Mouse (Mus musculus) liver, embryonic 14.5 days (tissue): ENCODE results near the gene Cers3. TPM values are rescaled to one million over a fixed set of nuclear protein-coding genes. Genes with fewer than 3 reads are reported as not detected.

Experiments used
- ATAC-seq: fragments of 200-750 bp; cut with Nextera tagmentation; 2 replicates; pipeline ENCODE4 v1.8.0; 2017; ENCODE audit warnings: moderate number of reproducible peaks, mild to moderate bottlenecking, moderate library complexity; ENCODE audit not compliant: insufficient read depth
- DNase-seq, 3 experiments: peaks; one replicate each; pipeline ENCODE4 v3.0.0-alpha.2; 2012 to 2013; ENCODE audit warnings: low read depth in 3 of 3, low spot score in 3 of 3
- H3K27ac ChIP-seq: fragments of 300-500 bp; sonication (generic); 2 replicates; pipeline ENCODE4 v1.5.1; 2014; ENCODE audit warnings: moderate library complexity, mild to moderate bottlenecking, control low read depth, inconsistent platforms
- H3K27me3 ChIP-seq: fragments of 300-500 bp; sonication (generic); 2 replicates; pipeline ENCODE4 v1.6.1; 2014; ENCODE audit warnings: mild to moderate bottlenecking, low read length, moderate library complexity; ENCODE audit not compliant: control insufficient read depth, insufficient read depth
- H3K36me3 ChIP-seq: fragments of 300-500 bp; sonication (generic); replicated peaks from 2 replicates; pipeline ENCODE4 v1.6.1; 2014; ENCODE audit warnings: low read depth; ENCODE audit not compliant: control insufficient read depth, insufficient read depth
- H3K4me1 ChIP-seq, 2 experiments: fragments of 200-500 bp in 1 of 2; fragments of 300-500 bp in 1 of 2; sonication (generic) in 1 of 2; replicated peaks; 2 replicates each; pipeline ENCODE4 v1.6.1; 2012 to 2014; ENCODE audit warnings: antibody characterized with exemption in 1 of 2, inconsistent platforms in 1 of 2, low read length in 1 of 2; ENCODE audit not compliant: control insufficient read depth in 2 of 2, insufficient read depth in 2 of 2
- H3K4me2 ChIP-seq: fragments of 300-500 bp; sonication (generic); 2 replicates; pipeline ENCODE4 v1.6.1; 2014; ENCODE audit warnings: low read depth, mild to moderate bottlenecking, control low read depth, moderate library complexity
- H3K4me3 ChIP-seq, 2 experiments: fragments of 200-500 bp in 1 of 2; fragments of 300-500 bp in 1 of 2; sonication (generic) in 1 of 2; 2 replicates each; pipeline ENCODE4 v1.5.1; 2012 to 2014; ENCODE audit warnings: low read depth in 2 of 2, low read length in 2 of 2, mild to moderate bottlenecking in 2 of 2, control low read depth in 1 of 2, inconsistent platforms in 1 of 2, moderate library complexity in 1 of 2; ENCODE audit not compliant: insufficient read depth in 1 of 2
- H3K9ac ChIP-seq: fragments of 300-500 bp; sonication (generic); replicated peaks from 2 replicates; pipeline ENCODE4 v1.6.1; 2014; ENCODE audit warnings: mild to moderate bottlenecking, control low read depth, moderate library complexity
- H3K9me3 ChIP-seq: fragments of 300-500 bp; sonication (generic); 2 replicates; pipeline ENCODE4 v1.6.1; 2016; ENCODE audit warnings: low read length, mixed read lengths; ENCODE audit not compliant: control insufficient read depth
- CTCF ChIP-seq: IDR thresholded peaks from 2 replicates; pipeline ENCODE4 v1.5.1; 2016; ENCODE audit warnings: antibody characterized with exemption, low read depth, control low read depth
- EP300 ChIP-seq: IDR thresholded peaks from 2 replicates; pipeline ENCODE4 v1.6.1; 2016; ENCODE audit warnings: antibody characterized with exemption, low read depth
- WGBS: fragments of 180-500 bp; shearing (Covaris S2); extraction: QIAGEN DNeasy Blood & Tissue Kit; methylation state at CpG from one replicate; pipeline ENCODE4 v1.1.7; 2014; ENCODE audit not compliant: insufficient replicate concordance; 5-methylcytosine and 5-hydroxymethylcytosine counted together
- polyA plus RNA-seq, 2 experiments: library from polyadenylated mRNA; depleted of rRNA in 1 of 2; stranded (reverse) in 1 of 2; unstranded in 1 of 2; fragments of >200 nt; fragmentation: Nextera tagmentation in 1 of 2; extraction: Ambion mirVana in 1 of 2; gene quantifications; 2 replicates each; pipeline versions ENCODE4 v1.2.1 to v1.2.3; 2012 to 2014

The Cers3 gene
- polyA plus RNA-seq, 2 experiments, result 0.02 TPM; not detected in 1

DNA sequence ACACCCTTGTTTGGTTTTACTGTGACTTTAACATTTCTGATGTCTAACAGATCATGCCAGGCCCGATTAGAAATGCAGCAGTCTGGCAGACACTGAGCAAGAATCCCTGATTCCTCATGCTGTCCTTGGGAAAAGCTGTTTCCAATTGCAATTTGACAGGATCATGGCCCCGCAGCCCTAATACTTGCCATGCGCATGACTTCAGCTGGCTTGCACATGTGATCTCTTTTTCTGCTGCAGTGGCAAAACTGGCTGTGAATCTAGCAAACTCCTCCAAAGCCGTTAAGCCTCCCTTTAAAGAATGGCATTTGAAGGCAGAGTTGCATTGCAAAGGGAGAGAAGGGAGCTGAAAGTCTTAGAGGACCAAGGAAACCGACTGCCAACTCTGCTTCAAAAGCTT lies 55.5 kb downstream of the Cers3 start:
- Histone ChIP-seq H3K27ac (no peak overlapping the region), H3K4me2 (no peak overlapping the region), H3K27me3 (no peaks in the 10 kb centered on the region), H3K4me1 (no peaks in the 10 kb centered on the region), H3K36me3 (no peaks in the 10 kb centered on the region), H3K9me3 (no peaks in the 10 kb centered on the region), H3K4me3 (no peak overlapping the region), H3K9ac (no peak overlapping the region)
- DNase-seq, result no peak
- 59% methylated on average over 5 of the region's 5 CpGs for WGBS
- TF ChIP-seq EP300 (no peak), CTCF (no peak)
- ATAC-seq, result no peak

DNA sequence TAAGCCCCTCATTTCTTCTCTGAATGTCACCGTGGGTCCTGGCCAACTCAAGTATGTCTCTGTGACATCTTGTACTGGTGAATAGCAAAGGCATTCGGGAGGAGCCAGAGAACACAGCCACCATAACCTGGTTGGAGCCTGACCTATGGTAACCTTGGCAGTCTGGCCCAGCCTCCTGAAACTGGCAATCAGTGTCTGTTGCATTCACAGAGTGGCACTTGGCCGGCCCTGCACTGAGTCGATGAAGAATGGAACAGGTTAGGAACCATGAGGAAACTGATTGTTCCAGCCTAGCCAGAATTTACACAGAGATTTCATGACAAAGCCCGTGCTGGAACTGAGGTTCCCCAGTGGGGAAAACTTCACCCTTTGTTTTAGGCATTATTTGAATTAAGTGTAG lies 57.5 kb downstream of the Cers3 start:
- Histone ChIP-seq H3K9ac (no peak overlapping the region), H3K27me3 (no peaks in the 10 kb centered on the region), H3K4me2 (no peak overlapping the region), H3K4me1 (no peaks in the 10 kb centered on the region), H3K9me3 (no peaks in the 10 kb centered on the region), H3K4me3 (no peak overlapping the region), H3K27ac (no peak overlapping the region), H3K36me3 (no peaks in the 10 kb centered on the region)
- no peak for ATAC-seq
- no peak for DNase-seq
- WGBS, result 53% methylated on average over 5 of the region's 5 CpGs
- TF ChIP-seq EP300, result no peak
- TF ChIP-seq CTCF, result no peak

DNA sequence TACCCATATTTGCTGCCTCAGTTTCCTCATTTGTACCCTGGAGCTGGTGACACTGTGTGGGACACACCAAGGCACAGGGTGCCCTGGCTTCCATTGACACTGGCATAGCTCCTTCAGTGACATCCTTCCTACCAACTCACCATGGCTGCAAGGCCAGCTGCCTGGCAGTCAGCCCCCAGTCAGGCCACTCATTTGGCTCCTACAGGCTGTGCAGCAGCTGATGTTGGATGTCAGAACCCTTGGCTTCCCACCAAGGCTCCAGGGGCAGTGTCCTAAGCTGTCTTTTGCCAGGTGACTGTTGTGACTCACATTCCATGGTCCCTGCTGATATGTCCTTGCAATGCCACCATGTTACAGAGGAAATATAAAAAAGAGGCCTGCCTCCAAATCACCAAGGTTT lies 58.5 kb downstream of the Cers3 start:
- no peak for DNase-seq

DNA sequence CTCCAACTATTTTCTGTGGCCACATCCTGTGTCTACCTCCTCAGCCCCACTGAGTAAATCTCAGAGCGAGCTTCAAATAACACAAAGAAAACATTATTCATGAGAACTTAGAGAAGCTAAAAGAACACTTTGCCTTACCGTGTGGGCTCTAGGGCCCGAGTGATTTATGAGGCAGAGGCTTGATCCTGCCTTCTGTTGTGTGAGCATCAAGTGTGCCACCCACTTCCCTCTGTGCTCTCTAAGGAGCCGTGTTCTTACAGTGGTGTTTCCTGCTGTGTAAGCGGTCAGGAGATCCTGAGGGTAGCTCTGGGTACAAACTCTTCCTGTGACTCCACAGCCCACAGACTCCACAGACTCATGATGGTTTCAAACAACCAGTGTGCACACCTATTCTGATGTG lies 60.5 kb downstream of the Cers3 start:
- no peaks in the 10 kb centered on the region for H3K4me1 ChIP-seq
- no peaks in the 10 kb centered on the region for H3K36me3 ChIP-seq
- TF ChIP-seq EP300 (no peak), CTCF (no peak)
- H3K27ac ChIP-seq, result no peak overlapping the region
- no peak overlapping the region for H3K4me3 ChIP-seq
- H3K9ac ChIP-seq, result no peak overlapping the region
- H3K4me2 ChIP-seq, result no peak overlapping the region
- WGBS, result 11% methylated on average over 5 of the region's 5 CpGs
- no peaks in the 10 kb centered on the region for H3K9me3 ChIP-seq
- ATAC-seq, result no peak
- H3K27me3 ChIP-seq, result no peaks in the 10 kb centered on the region
- no peak for DNase-seq

More for the DNA sequence above, 58.5 kb downstream of the Cers3 start:
- H3K9ac ChIP-seq, result no peak overlapping the region
- ATAC-seq, result no peak
- H3K9me3 ChIP-seq, result no peaks in the 10 kb centered on the region
- no peaks in the 10 kb centered on the region for H3K36me3 ChIP-seq
- no peaks in the 10 kb centered on the region for H3K27me3 ChIP-seq
- H3K4me2 ChIP-seq, result no peak overlapping the region
- no peaks in the 10 kb centered on the region for H3K4me1 ChIP-seq
- no peak overlapping the region for H3K27ac ChIP-seq
- no peak overlapping the region for H3K4me3 ChIP-seq
- TF ChIP-seq CTCF (no peak), EP300 (no peak)

DNA sequence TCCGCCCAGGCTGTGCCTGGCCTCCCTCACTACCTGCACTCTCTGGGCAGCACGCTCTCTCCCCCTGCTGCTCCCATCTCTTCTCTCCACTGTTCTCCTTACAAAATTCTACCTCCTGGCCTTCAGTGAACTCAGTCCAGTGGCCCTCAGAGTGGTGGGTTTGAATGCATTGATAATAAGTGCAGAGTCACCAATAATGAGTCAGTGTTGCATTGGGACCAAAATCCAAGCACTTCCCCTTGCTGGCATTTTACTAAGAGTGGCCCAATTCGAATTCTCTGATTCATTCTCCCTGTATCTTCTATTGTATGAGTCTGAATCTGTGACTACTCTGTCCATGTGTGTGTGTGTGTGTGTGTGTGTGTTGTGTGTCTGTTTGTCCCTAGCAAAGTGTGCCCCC lies 63.5 kb downstream of the Cers3 start:
- Histone ChIP-seq H3K4me3 (no peak overlapping the region), H3K27ac (no peak overlapping the region), H3K9me3 (no peaks in the 10 kb centered on the region), H3K9ac (no peak overlapping the region), H3K36me3 (no peaks in the 10 kb centered on the region), H3K27me3 (no peaks in the 10 kb centered on the region), H3K4me2 (no peak overlapping the region), H3K4me1 (no peaks in the 10 kb centered on the region)
- no peak for ATAC-seq
- no peak for DNase-seq
- WGBS, result 53% methylated on average over 3 of the region's 3 CpGs
- TF ChIP-seq CTCF, result no peak
- TF ChIP-seq EP300, result no peak

DNA sequence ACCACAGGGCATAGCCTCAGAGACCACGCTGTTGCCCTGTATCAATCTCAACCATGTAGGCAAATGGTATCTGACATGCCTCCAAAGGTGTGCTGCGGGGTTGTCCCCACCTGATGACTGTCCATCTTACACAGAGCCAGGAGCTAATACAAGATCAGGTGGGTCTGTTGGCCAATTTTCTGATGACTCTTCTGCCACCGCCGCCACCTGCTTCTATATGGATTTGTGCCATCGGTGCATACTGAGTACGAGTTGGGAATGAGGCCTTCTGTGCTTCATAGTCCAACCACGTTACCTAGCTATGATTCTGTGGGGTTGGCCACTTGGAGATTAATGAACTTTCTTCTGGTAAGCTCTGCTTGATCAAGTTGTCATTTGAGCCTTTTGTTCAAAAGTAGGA lies 67.1 kb downstream of the Cers3 start:
- H3K9me3 ChIP-seq, result no peaks in the 10 kb centered on the region
- no peak for TF ChIP-seq CTCF
- no peak for TF ChIP-seq EP300
- H3K4me1 ChIP-seq, result no peaks in the 10 kb centered on the region
- 69% methylated on average over 7 of the region's 7 CpGs for WGBS
- no peak overlapping the region for H3K9ac ChIP-seq
- H3K36me3 ChIP-seq, result no peaks in the 10 kb centered on the region
- no peak overlapping the region for H3K4me2 ChIP-seq
- ATAC-seq, result no peak
- no peaks in the 10 kb centered on the region for H3K27me3 ChIP-seq
- H3K27ac ChIP-seq, result no peak overlapping the region
- H3K4me3 ChIP-seq, result no peak overlapping the region
- no peak for DNase-seq
